Mouse (Mus musculus): ENCODE data around the gene Wwox.

DNA sequence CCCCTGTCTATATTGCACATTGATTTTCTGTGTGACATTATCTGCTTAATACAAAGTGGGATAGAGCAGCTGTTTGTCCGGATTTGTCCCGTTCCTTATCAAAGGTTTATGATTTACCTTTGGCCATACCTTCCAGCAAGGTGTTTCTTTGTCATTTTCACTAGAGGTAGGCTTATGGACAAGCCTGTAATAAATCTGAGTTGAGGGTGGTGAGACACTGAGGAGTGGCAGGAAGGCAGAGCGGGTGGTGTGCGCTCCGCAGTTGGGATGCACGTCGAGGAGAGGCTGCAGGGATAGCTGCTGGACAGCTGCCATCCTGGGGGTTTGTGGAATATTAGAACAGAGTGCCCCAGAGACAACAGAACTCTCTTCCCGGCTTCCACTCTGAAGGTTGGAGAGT is 458.0 kb downstream of the Wwox start:
- TF ChIP-seq CTCF (IDR thresholded peaks at IDR 0.05; ENCODE audit: control insufficient read depth, insufficient read depth, low read length) (no peak), POLR2A (IDR thresholded peaks at IDR 0.05; ENCODE audit: borderline replicate concordance, control insufficient read depth, low read depth, low read length) (no peak)
